Mouse (Mus musculus): ENCODE measurements around the gene B3gat1. TPM values are rescaled to one million over a fixed set of nuclear protein-coding genes. Genes with fewer than 3 reads are reported as not detected.

B3gat1 gene
- under 1 TPM; 0.43 to 0.94 TPM for total RNA-seq (2021)
- long read RNA-seq, experiment 1, result 0 reads
- long read RNA-seq, experiment 2, partial matches to known transcripts, result 0 of 1 reads
- long read RNA-seq, experiment 2, other reads (novel, unspliced or antisense), result 1 of 1 reads

DNA sequence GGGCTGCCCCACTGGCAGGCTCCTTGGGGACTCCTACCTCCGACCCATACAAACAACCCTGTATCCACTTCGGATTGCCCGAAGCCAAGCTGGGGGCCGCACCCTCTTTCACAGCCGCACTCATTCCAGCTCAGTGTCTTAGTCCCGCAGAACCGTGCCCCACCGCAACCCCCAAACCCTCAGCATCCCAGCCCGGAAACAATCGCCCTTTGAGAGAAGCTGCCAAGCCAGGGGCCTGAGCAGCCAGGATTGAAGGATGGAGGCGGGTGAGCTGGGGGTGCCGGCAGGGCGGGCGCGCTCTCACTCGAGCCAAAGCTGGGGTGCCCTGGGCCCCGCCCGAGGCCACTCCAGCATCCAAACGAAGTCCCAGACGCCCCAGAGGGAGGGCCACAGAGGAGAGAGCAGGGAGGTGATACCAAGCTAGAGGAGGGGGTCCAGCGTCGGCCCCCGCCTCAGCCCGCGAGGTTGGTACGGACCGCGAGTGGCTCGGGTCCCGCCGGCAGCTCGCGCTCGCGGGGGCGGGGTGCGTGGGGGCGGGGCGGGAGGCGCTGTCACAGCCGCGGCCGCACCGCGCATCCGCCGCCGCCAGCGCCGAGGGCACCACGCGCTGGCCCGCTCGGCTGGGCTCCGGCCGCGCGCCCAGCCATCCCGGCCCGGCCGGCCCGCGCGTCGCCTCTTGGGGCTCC, at the start of gene B3gat1:
B3gat1 (plus strand) TSS at position 523 of the 686 bp plus-strand sequence.
- DNase-seq, result no peak
- intact Hi-C loops (cut with DNase I), result no loop called here

DNA sequence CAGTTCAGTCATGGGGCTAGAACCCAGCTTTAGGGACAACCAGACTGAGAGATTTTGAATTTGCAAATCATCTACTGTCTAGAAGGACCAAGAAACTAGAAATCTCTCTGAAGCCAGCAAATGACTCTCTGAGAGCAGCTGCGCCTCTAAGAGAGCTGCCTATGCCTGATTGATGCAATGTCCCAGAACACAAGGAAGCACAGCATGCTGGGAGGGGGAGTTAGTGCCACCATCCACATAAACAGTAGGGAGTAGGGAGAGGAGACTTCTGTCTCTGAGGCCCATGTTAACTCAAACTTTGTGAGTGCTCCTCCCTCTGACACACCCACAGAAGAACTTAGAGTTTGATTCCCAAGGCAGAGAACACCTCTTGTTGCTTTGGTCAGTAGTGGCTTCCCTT, 44.4 kb upstream of the B3gat1 start:
- DNase-seq, result no peak
- intact Hi-C loops (cut with DNase I), result no loop called here

DNA sequence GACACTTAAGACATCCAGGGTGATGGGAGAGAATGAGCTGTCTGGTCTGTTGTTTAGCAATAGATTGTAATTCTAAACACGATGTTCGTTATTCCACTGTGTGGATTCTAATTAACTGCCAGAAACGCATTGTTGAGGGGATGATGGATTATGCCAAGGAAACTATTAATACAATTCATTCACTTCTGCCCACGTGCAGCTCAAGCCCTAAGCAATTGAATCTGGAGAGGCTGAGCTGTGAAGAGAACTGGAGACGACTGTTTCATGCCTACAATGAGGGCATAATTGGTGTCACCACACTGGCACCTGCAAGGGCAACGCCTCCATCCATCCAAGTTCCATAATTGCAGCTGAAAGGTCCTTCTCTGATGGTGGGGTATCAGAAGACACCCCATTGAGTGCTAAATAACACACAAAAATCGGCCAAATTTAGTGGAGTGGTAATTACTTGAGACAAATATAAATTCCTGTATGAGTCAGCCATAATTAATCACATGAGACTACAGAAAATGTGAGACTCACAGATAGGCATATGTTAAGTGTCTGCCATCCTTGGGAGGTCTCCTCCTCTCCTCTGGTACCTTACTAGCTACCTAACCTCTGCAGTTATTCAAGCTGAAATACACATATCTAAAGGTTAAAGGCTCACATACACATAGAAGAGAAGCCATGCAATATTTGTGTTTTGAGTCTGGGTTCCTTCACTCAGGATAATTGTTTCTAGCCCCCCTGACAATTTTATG, 43.4 kb upstream of the B3gat1 start:
- DNase-seq, result no peak
- intact Hi-C loops (cut with DNase I), result no loop called here

DNA sequence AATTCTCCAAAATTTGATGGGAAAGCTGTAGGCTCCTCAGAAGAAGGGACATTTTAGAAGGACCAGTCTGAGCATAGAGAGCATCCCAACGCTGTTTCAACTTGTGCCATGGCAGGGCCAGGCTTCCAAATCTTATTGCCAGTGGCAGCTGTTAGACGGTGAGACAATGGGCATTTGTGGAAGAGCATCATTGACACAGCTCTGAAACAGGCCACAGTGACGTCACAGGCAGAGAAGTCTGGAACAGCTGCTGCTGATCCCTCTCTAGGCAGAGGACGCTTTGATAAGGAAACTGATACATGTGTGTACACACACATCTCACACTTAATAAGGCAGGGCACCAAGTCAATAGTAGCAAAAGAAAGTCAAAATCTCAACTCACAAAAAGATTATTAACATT, 40.9 kb upstream of the B3gat1 start:
- DNase-seq, result no peak
- intact Hi-C loops (cut with DNase I), result no loop called here

DNA sequence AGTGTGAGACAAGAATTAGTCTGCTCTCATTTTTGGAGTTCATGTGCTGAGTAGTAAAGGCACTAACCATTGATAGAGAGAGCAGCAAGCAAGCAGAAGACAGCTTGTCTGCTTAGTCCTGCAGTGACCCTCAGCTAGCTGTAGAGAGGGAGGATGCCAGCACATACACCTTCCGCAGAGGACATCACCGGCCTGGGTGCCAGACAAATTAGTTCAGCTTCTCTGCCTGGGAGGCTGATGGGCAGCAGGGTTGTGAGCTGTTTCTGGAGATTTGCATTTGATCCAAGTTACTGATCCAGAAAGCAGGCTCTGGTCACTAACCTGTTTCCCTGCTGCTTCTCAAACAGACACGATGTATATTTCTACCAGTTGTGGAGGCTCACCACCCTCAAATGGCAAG, 38.9 kb upstream of the B3gat1 start:
- intact Hi-C loops (cut with DNase I), result no loop called here
- no peak for DNase-seq

DNA sequence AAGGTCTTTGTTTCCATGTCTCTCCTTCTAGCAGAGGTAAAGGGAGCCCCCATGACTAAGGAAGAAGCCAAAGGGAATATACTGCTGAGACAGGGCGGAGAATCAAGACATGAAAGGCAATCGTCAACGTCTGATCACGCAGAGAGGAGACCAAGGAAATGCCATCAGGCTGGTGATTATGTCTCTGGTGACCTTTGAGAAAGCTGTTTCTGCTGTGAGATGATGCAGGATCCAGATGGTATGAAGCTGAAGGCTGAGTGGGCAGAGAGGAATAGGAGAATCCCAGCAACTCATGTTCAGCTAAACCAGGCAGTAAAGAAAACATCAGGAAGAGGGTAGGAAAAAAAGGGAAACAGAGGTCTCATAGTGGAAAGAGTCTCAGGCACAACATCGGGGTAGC, 38.4 kb upstream of the B3gat1 start:
- intact Hi-C loops (cut with DNase I), result no loop called here
- DNase-seq, result no peak

DNA sequence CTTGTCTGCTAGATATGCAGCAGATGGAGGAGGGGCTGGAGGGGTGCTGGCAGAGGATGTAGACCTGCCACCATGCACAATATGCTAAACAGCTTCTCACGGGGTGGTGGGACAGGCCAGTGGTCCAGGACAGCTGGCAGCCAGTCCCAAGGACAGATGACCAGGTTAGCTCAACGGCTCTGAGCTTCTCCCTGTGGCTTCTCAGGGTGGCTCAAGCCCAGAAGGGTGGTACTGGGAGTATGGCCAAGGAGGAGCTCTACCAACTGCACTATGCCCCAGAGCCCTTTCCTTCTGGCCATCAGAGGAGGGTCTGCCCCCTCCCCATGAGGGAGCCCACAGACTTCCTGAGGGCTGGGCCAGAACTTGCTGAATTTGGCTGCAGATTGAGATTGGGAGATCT, 35.2 kb upstream of the B3gat1 start:
- intact Hi-C loops (cut with DNase I), result loop anchor here (2.0 kb wide), 1 partner anchor 15 kb away; no protein-coding TSS in a partner anchor

DNA sequence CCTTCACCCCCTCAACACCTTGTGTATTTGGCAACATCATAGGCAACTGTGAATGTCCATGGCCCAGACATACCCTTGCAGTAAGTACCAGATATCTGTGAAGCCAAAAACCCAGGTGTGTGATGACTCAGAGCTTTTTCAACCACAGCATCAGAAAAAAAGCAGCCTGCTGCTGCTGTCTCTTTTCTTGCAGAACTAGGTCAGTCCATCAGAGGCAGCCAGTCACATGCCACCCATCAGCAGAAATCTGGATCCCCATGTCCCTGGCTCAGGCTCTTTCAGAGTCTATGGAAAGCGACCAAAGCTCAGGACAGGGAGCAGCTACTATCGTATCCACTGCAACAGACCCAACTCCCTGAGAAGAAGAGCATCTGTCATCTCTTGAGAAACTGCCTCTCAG, 33.2 kb upstream of the B3gat1 start:
- DNase-seq, result no peak
- intact Hi-C loops (cut with DNase I), result no loop called here

More for the DNA sequence above, 35.2 kb upstream of the B3gat1 start:
- DNase-seq, result no peak

DNA sequence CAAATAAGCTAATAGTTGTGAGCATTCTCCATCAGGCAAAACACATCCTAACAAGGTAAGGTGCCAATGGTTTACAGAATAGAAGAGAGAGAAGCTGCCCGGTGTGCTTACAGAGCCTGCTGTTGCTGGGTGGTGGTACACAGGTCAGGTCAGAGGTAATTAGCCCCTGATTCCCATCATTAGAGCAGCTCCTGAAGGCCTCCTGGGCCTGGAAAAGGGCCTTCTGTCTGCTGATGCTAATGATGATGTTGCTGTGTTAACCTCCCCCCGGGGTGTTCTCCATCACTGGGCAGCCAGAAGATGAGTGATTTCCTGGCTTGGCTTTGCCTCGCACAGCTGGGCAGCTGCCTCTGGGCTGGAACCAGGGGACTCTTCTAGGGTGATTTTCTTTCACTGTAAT, 15.1 kb upstream of the B3gat1 start:
- DNase-seq, result no peak
- intact Hi-C loops (cut with DNase I), result no loop called here

DNA sequence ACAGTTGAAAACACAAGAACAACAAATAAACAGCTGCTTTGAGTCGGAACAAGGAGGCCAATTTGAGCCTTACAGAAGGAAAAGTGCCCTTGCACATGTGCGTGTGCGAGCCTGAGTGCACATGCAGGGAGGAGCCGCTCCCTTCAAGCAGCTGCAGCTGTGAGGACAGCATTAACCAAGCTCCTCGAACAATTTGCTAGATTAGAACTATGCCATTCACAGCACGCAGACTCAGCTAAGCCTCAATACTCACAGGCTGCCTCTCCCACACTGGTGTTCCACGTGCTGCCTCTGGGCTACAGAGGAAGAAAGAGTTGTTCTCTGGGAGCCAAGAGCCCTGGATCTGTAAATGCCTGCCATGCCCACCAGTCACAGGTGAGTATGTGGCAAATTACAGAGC, 11.8 kb upstream of the B3gat1 start:
- intact Hi-C loops (cut with DNase I), result no loop called here
- no peak for DNase-seq

DNA sequence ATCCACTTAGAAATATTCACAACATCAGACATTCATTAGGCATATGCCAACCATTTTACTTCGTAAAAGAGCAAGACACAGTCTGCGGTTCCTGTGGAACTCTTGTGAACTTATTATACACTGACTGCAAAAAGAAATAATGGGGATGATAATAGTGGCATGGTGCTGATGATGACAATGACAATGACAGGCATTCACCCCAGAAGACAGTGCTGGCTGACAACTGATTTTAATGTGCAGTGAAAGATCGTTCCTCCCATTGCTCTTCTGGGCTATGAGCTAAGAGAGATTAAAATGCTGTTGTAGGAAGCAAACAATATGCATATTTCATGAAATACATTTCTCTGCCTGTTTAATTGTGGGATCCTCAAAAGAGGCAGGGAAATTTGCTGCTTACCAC, 7.8 kb upstream of the B3gat1 start:
- DNase-seq, result no peak

DNA sequence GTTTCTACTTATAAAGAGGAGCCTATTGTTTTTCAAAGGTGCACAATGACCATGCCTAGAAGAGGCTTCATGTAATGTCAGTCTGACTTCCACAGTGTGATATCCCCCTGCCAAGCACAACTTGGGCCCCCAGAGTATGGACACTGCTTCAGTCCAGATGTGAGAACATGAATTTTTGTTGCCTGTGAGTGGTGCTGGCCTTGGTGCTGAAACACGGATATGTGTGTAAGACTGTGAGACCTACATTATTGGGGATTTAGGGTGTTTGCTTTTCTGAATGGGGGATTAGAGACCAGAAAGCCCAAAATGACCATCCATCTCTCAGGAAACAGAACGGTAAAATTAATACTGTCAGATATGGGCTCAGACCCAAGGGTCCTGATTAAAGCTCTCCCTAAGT, 6.1 kb upstream of the B3gat1 start:
- no peak for DNase-seq
- intact Hi-C loops (cut with DNase I), result no loop called here

More for the DNA sequence above, 7.8 kb upstream of the B3gat1 start:
- intact Hi-C loops (cut with DNase I), result no loop called here

DNA sequence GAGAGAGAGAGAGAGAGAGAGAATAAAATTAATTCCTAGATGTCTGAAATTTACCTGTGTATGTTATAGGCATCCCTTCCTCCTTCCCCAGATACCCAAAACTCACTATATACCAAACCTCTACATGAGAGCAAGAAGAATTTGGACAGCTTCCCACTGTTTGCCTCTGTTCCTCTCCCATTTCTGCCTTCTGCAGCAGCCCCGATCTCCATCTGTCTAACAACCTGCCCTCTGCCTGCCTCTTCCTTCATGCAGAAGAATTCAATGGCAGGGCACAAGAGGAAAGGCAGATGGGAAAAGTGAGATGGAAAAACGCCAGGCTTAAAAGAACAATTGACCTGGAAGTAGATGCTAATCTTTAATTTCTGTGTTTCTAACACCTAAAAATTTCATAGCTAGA, 5.0 kb upstream of the B3gat1 start:
- intact Hi-C loops (cut with DNase I), result no loop called here
- no peak for DNase-seq

DNA sequence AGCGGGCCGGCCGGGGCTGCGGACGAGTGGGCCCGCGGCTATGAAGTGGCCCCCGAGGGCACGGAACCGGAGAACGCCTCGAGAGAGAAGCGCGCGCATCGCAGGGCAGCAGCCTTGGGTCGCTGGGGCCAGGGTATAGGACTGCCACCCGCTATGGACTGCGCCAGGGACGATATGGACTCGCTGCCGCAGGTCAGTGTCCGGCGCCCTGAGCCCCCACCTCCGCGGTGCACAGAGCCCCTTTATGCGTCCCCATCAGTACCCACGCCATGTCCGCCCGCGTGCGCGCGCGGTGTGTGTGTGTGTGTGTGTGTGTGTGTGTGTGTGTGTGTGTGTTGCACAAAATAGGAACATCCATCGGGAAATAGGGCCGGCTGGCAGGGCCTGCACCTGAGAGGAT, 458 bp downstream of the B3gat1 start:
- DNase-seq, result no peak
- intact Hi-C loops (cut with DNase I), result no loop called here

DNA sequence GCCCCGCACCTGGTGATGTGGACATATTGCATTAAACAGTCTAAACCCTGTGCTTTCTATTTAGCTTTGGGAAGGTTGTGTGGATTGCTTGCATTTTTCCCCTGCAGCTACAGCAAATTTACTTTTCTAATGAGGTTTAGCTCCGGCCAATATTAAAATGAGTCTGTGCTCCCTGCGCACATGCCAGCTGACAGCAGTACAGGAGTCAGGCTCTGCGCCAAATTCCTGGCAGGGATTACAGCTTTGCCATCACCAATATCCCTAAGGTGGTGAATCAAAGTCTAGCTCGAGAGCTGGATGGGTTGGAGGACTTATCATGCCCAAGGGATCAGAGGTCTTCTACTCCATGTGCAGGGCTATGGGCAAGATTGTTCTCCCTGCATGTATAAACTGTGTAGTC, 3.6 kb downstream of the B3gat1 start:
- intact Hi-C loops (cut with DNase I), result no loop called here
- no peak for DNase-seq

DNA sequence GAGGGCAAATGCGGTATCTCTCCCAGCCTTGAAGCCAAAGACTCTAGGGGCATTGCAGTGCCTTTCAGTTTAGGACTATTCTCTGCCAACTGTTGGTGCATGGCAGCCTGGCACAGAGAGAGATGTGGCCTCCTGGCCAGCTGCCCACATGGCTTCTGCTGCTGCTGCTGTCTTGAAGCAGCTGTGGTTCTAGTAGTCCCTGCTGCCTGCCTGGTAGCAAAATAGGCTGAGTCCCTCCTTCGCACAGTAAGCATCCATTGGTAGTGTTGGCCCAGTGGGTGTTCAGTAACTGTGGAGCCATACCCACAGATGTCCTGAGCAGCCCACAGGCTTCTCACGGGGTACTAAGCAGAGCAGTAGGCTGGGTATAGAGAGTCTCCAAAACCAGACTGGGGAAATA, 9.3 kb downstream of the B3gat1 start:
- DNase-seq, result no peak
- intact Hi-C loops (cut with DNase I), result no loop called here

DNA sequence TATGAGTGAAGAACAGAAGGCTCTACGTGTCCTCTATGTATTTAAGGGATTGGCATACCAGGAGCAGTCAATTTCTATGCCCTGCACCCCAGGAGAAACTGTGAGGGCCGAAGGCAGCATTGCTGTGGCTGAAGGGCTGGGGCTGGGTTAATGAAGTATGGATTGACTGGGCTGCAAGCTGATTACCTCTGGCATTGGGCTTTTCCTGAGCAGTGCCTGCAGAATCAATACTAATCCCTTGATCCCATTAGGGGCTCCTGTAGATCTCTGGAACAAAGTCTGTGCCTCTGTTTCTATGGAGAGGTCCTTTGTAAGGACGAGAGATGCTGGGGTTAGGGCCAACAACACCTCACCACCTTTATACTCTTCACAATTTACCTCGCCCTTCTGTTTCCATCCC, 13.6 kb downstream of the B3gat1 start:
- no peak for DNase-seq
- intact Hi-C loops (cut with DNase I), result no loop called here

DNA sequence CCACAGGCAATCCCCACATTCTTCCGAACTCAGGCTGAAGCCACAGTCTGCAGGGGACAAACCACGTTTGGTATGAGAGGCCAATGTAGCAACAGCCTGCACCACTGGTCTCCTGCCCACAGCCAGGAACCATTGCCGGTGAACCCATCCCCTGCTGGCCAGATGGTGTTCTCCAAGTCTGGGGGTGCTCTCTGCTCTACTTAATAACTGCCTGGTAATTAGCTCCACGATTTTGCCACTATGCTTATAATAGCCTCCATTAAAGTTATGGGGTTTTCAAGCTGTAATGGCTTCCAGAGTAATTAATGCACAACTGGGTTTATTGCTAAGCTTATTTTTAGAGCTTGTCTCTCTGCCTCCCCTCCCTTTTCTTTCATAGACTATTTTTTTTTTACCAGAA, 15.4 kb downstream of the B3gat1 start:
- DNase-seq, result no peak
- intact Hi-C loops (cut with DNase I), result no loop called here

DNA sequence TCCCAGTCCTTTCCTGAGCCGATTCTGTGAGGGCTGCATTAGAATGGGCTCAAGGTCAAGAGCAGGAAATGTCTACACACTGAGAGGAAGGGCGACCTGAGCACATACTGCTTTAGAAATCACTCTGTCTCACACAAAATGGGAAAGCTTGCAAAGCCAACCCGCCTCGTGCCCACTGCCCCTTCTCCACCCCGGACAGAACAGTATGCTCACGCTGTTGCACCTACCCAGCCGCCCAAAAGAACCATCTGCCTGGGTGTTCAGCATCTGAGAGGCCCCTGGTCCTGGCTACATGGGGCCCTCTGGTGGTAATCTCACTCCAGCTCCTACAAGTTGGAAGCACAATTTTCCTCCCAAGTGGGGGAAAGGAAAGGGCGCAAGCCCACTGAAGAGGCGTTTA, 26.6 kb downstream of the B3gat1 start:
- intact Hi-C loops (cut with DNase I), result loop anchor here (5.0 kb wide), 1 partner anchor 273 kb away; no protein-coding TSS in a partner anchor
- DNase-seq, result no peak

DNA sequence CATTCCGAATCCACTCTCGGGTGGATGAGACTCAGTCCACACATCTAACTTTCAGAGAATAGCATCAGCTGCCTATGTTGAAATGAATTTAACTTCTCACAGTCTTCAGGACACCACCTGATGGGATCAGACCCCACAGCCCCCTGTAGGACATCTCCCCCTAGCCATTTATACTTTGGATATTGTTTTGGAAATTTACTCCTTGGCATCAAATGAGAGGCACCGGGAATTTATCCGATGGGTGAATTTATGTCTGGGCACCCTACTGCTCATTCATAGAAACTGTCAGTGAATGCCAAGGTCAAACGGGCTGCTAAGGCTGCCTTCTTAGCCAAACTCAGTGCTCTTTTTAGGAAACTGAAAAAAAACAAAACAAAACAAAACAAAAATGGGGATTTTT, 27.0 kb downstream of the B3gat1 start:
- no peak for DNase-seq
- intact Hi-C loops (cut with DNase I), result loop anchor here (5.0 kb wide), 1 partner anchor 273 kb away; no protein-coding TSS in a partner anchor

DNA sequence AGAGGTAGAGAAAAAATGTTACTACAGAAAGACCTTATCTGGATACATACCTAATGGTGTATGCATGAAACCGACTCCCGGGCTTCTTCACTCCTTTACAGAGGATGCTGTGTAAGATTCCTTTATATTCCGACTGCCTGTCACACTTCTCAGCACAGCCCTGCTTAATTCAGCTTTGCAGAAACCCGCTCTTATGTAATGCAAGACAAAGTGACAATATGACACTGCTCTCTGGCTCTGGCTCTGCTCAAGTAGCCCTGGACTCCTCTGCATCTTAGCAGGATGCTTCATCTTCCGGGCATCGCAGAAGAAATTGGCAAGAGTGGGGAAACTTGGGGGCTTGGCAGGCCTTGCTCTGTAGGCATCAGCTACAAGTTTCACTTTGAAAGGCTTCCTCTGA, 28.9 kb downstream of the B3gat1 start:
- no peak for DNase-seq
- intact Hi-C loops (cut with DNase I), result loop anchor here (5.0 kb wide), 1 partner anchor 275 kb away; no protein-coding TSS in a partner anchor

DNA sequence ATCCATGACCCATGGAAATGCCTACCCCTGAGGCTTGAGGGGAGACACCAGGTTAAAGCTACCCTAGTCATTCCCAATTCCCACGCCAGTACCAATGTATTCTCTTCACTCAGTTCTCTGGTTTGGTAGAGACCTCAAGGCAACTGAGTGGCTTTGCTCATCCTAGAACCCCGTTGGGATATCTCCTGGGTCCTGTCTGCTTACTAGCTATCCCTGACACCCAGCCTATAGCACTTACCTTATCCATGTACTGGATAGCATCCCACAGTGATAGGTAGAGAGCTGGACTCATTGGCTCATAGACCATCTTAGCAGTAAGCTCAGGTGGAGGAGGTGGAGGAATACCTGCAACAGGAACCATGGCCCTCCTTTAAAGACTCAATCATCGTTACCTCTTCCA, 34.7 kb downstream of the B3gat1 start:
- intact Hi-C loops (cut with DNase I), result no loop called here
- DNase-seq, result no peak

All from gastrocnemius, postnatal 36 days (tissue).